Mouse (Mus musculus) small intestine, adult 2 months (tissue): ENCODE measurements around the gene Patl1.

Experiments
- CTCF ChIP-seq: fragments of 200-500 bp; IDR thresholded peaks from 2 replicates; pipeline ENCODE4 v1.5.1; 2012; ENCODE audit warnings: low read depth, mild to moderate bottlenecking, control low read depth, inconsistent platforms, low read length, moderate library complexity, mixed read lengths; ENCODE audit not compliant: insufficient replicate concordance, insufficient read length; ENCODE audit errors: extremely low read depth
- POLR2A ChIP-seq: fragments of 200-500 bp; IDR thresholded peaks from 2 replicates; pipeline ENCODE4 v1.6.1; 2012; ENCODE audit warnings: low read depth, mild to moderate bottlenecking, control low read depth, inconsistent platforms, low read length, moderate library complexity

DNA sequence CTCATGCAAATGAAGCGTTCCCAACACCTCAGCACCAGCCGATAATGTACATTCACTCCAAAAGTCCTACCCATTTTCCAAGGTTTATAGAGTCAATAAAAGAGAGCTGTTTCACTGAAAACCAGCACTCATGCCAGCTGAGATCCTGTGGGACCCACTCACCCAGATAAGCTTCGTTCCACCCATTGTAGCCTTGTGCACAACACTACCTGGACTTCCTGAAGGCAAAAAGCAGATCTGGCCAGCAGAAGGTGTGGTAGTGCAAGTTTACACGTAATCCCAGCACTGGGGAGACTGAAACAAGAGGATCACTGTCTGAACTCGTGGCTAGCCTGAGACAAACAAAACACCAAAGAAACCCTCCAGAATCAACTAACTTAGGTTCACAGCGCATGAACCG, 38.5 kb downstream of the Patl1 start:
- TF ChIP-seq CTCF (no peak), POLR2A (no peak)
